Mouse (Mus musculus) liver, embryonic 11.5 days (tissue): ENCODE results near the gene Ap5s1. TPM values are rescaled to one million over a fixed set of nuclear protein-coding genes. Genes with fewer than 3 reads are reported as not detected.

Source experiments
- ATAC-seq: fragments of 200-750 bp; cut with Nextera tagmentation; replicated peaks from 2 replicates; pipeline ENCODE4 v1.8.0; 2017; ENCODE audit warnings: moderate number of reproducible peaks, mild to moderate bottlenecking, moderate TSS enrichment, moderate library complexity; ENCODE audit not compliant: low FRiP score
- DNase-seq: peaks from one replicate; pipeline ENCODE4 v3.0.0-alpha.2; 2017; ENCODE audit warnings: low spot score
- H3K27ac ChIP-seq: fragments of 300-500 bp; sonication (generic); 2 replicates; pipeline ENCODE4 v1.5.1; 2014; ENCODE audit warnings: mild to moderate bottlenecking, low read depth, low read length, control low read depth
- H3K27me3 ChIP-seq: fragments of 300-500 bp; sonication (generic); replicated peaks from 2 replicates; pipeline ENCODE4 v1.6.1; 2014; ENCODE audit warnings: low read length, mixed read lengths; ENCODE audit not compliant: control insufficient read depth, insufficient read depth
- H3K36me3 ChIP-seq: fragments of 300-500 bp; sonication (generic); 2 replicates; pipeline ENCODE4 v1.6.1; 2014; ENCODE audit warnings: mild to moderate bottlenecking, low read length, moderate library complexity, mixed read lengths; ENCODE audit not compliant: control insufficient read depth, insufficient read depth
- H3K4me1 ChIP-seq: fragments of 300-500 bp; sonication (generic); replicated peaks from 2 replicates; pipeline ENCODE4 v1.6.1; 2014; ENCODE audit warnings: low read length, mixed read lengths; ENCODE audit not compliant: control insufficient read depth, insufficient read depth
- H3K4me2 ChIP-seq: fragments of 300-500 bp; sonication (generic); 2 replicates; pipeline ENCODE4 v1.6.1; 2014; ENCODE audit warnings: mild to moderate bottlenecking, control low read depth, moderate library complexity
- H3K4me3 ChIP-seq: fragments of 300-500 bp; sonication (generic); 2 replicates; pipeline ENCODE4 v1.5.1; 2014; ENCODE audit warnings: low read depth, low read length, control low read depth
- H3K9ac ChIP-seq: fragments of 300-500 bp; sonication (generic); 2 replicates; pipeline ENCODE4 v1.6.1; 2014; ENCODE audit warnings: low read depth, low read length, control low read depth
- H3K9me3 ChIP-seq: fragments of 300-500 bp; sonication (generic); 2 replicates; pipeline ENCODE4 v1.6.1; 2016; ENCODE audit warnings: low read length, inconsistent platforms, mixed read lengths; ENCODE audit not compliant: control insufficient read depth
- WGBS: fragments of 180-500 bp; shearing (Covaris S2); extraction: QIAGEN DNeasy Blood & Tissue Kit; methylation state at CpG from one replicate; pipeline ENCODE4 v1.1.7; 2014; 5-methylcytosine and 5-hydroxymethylcytosine counted together
- polyA plus RNA-seq: library from polyadenylated mRNA; unstranded; fragments of >200 nt; fragmentation: Nextera tagmentation; extraction: Ambion mirVana; gene quantifications from 2 replicates; pipeline ENCODE4 v1.2.1, GENCODE M21; 2014

Gene Ap5s1
- polyA plus RNA-seq, 1 experiment from 2014 or later, result 18.1 TPM

DNA sequence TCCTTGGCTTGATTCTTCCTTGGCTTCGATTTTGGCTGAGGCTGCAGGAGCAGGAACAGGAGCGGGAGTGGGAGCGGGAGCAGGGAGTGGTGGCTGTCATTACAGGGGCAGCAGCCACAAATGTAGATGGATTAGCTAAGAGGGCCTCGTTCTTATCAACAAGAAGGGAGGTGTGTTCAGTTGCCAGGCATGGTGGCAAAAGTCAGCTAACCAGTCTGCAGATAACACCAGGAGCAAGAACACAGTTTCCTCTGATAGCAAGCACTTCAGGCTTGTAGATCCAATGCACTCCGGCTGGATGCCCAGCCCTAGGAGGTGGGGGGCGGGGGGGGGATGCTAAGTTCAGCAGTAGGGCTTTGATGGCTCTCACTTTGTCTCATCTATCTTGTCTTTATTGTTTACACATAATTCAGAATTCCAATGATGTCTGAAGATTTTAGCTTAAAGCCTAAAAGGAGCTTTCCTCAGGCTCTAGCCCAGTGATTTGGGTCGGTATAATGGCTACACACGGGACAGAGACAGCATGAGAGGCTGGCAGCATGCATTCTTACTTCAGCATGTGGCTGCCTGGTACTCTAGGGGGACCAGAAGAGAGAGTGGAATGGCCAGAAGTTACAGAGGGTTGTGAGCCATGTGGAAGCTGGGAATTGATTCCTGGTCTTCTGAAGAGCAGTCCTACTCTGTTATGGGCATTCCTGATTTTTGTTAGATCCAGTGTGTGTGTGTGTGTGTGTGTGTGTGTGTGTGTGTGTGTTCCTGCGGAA is 53.8 kb downstream of the Ap5s1 start:
- ATAC-seq (peak; percentile 47), DNase-seq (no peak)
- Histone ChIP-seq H3K27me3 (no peaks in the 10 kb centered on the region), H3K4me3 (peak overlapping the region; percentile 14; the same call in 1 of the 2 replicates), H3K4me1 (peaks cover 43% of the 10 kb centered on the region), H3K4me2 (peak overlapping the region; percentile 77), H3K27ac (peak overlapping the region; percentile 68), H3K9ac (peak overlapping the region; percentile 39; the same call in 1 of the 2 replicates), H3K36me3 (no peaks in the 10 kb centered on the region), H3K9me3 (no peaks in the 10 kb centered on the region)
- 29% methylated on average over 9 of the region's 9 CpGs for WGBS

- DNase-seq, result no peak
- H3K4me1 ChIP-seq, result peaks cover 41% of the 10 kb centered on the region
- H3K9ac ChIP-seq, result peak overlapping the region; percentile 98
- H3K36me3 ChIP-seq, result no peaks in the 10 kb centered on the region
- peak overlapping the region; percentile 100 for H3K27ac ChIP-seq
- peak overlapping the region; percentile 77 for H3K4me2 ChIP-seq
- peak overlapping the region; percentile 88 for H3K4me3 ChIP-seq
- no peaks in the 10 kb centered on the region for H3K27me3 ChIP-seq
- peak; percentile 48 for ATAC-seq
- WGBS, result 7% methylated on average over 10 of the region's 10 CpGs
- H3K9me3 ChIP-seq, result no peaks in the 10 kb centered on the region
Measured at GRCm38 (mm10) chr2:131261481-131262212, 54.8 kb downstream of the Ap5s1 start.

DNA sequence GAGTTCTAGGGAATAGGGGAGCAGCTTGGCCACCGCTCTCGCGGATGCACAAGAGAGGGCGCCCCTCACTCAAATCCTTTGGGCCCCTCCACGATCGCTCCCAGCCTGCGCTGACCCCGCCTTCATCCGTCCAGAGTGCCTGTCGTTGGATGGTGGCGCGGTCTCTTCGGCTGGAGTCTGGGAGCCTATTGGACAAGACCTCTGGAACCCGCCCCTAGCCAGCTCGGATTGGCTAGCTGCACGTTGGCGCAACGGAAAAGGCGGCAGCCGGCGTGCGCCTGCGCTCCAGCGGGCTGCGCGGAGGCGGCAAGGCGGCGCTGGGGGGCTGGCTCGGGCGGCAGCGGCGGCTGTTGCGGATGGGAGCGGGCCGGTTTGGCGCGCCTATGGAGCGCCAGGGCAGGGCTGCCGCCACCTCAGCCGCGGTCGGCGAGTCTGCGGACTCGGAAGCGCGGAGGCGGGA is 55.4 kb downstream of the Ap5s1 start, which contains the start of gene Pank2:
Gene Pank2, plus strand, starts transcription at position 283 of the 460 bp plus-strand sequence.
- H3K4me3 ChIP-seq, result peak within 1 kb of the TSS; percentile 88
- WGBS, result 1% methylated on average over 49 of the region's 49 CpGs
- H3K9me3 ChIP-seq, result no peaks in the 10 kb centered on the region
- H3K4me1 ChIP-seq, result peaks cover 40% of the 10 kb centered on the region
- peak within 1 kb of the TSS; percentile 98 for H3K9ac ChIP-seq
- ATAC-seq (peak; percentile 96), DNase-seq (peak; percentile 95)
- no peaks in the 10 kb centered on the region for H3K36me3 ChIP-seq
- H3K27me3 ChIP-seq, result no peaks in the 10 kb centered on the region
- peak within 1 kb of the TSS; percentile 77 for H3K4me2 ChIP-seq
- peak within 1 kb of the TSS; percentile 100 for H3K27ac ChIP-seq

Other genes with a start within 250 kb of the Ap5s1 start
- gene Gfra4, start 164.0 kb upstream of the Ap5s1 start, polyA plus RNA-seq, result 2.9 and 3.5 TPM in 2 replicates
- gene Adam33, start 143.3 kb upstream of the Ap5s1 start, polyA plus RNA-seq, result 0.31 and 0.95 TPM in 2 replicates
- gene Siglec1, start 120.3 kb upstream of the Ap5s1 start, polyA plus RNA-seq, result 0.73 and 0.78 TPM in 2 replicates
- 5.5 TPM in 2 replicates for gene Hspa12b, start 79.8 kb upstream of the Ap5s1 start, polyA plus RNA-seq
- not detected in 2 replicates for gene Gm11037, start 73.6 kb upstream of the Ap5s1 start, polyA plus RNA-seq
- gene 1700037H04Rik, start 47.0 kb upstream of the Ap5s1 start, polyA plus RNA-seq, result 130 TPM in 2 replicates
- gene Cenpb, start 27.0 kb upstream of the Ap5s1 start, polyA plus RNA-seq, result 3.8 and 4.9 TPM in 2 replicates
- gene Cdc25b, start 20.1 kb upstream of the Ap5s1 start, polyA plus RNA-seq, result 76.4 and 85.4 TPM in 2 replicates
- 1.3 and 1.5 TPM in 2 replicates for gene Spef1, start 19.8 kb upstream of the Ap5s1 start, polyA plus RNA-seq
- gene Mavs, start 27.0 kb downstream of the Ap5s1 start, polyA plus RNA-seq, result 29.7 and 30.0 TPM in 2 replicates
- 37.1 and 41.7 TPM in 2 replicates for gene Pank2, start 55.4 kb downstream of the Ap5s1 start, polyA plus RNA-seq
- 1.2 and 1.7 TPM in 2 replicates for gene Rnf24, start 145.8 kb downstream of the Ap5s1 start, polyA plus RNA-seq